Mouse (Mus musculus): ENCODE data around the gene AC131692.1.

- TF ChIP-seq CTCF (IDR thresholded peaks at IDR 0.05; ENCODE audit: low read depth, low read length) (no peak), POLR2A (IDR thresholded peaks at IDR 0.05; ENCODE audit: borderline replicate concordance, low read depth, low read length) (no peak)
These were observed 10.3 kb downstream of the AC131692.1 start for GRCm38 (mm10) chr19:6104476-6104875.

All from bone marrow macrophage, adult 2 months (primary cell).